Mouse (Mus musculus) MEL (cell line): ENCODE measurements around the gene Dnajc11. TPM values are rescaled to one million over a fixed set of nuclear protein-coding genes. Genes with fewer than 3 reads are reported as not detected.

Experiments used
- DNase-seq: peaks from one replicate; pipeline ENCODE4 v3.0.0; 2011; ENCODE audit warnings: low read depth, low spot score
- H3K27ac ChIP-seq: 2 replicates; pipeline ENCODE4 v1.5.1; 2012; ENCODE audit warnings: low read depth, mild to moderate bottlenecking, control low read depth, low read length, moderate library complexity; ENCODE audit not compliant: control insufficient read depth
- H3K27me3 ChIP-seq, 2 experiments: fragments of 150-350 bp in 1 of 2; sonication (generic) in 1 of 2; 2 replicates each; pipeline ENCODE4 v1.6.1; 2012; ENCODE audit warnings: low read length in 2 of 2, mild to moderate bottlenecking in 2 of 2, improper control_type of control experiment in 1 of 2, moderate library complexity in 1 of 2; ENCODE audit not compliant: insufficient read depth in 2 of 2, control insufficient read depth in 1 of 2
- H3K36me3 ChIP-seq, 2 experiments: 2 replicates each; pipeline ENCODE4 v1.6.1; 2012 to 2014; ENCODE audit warnings: low read length in 2 of 2, improper control_type of control experiment in 1 of 2, inconsistent platforms in 1 of 2, mild to moderate bottlenecking in 1 of 2; ENCODE audit not compliant: insufficient read depth in 2 of 2, control insufficient read depth in 1 of 2
- H3K4me1 ChIP-seq, 2 experiments: fragments of 150-350 bp in 1 of 2; sonication (generic) in 1 of 2; 2 replicates each; pipeline ENCODE4 v1.6.1; 2012; ENCODE audit warnings: low read length in 2 of 2, improper control_type of control experiment in 1 of 2, mild to moderate bottlenecking in 1 of 2; ENCODE audit not compliant: insufficient read depth in 2 of 2, control insufficient read depth in 1 of 2
- H3K4me3 ChIP-seq, 2 experiments: fragments of 150-350 bp in 1 of 2; sonication (generic) in 1 of 2; 2 replicates each; pipeline ENCODE4 v1.5.1; 2012; ENCODE audit warnings: low read depth in 2 of 2, low read length in 2 of 2, mild to moderate bottlenecking in 2 of 2, moderate library complexity in 2 of 2, control low read depth in 1 of 2, improper control_type of control experiment in 1 of 2; ENCODE audit not compliant: control insufficient read depth in 1 of 2, insufficient read depth in 1 of 2
- H3K79me2 ChIP-seq: 2 replicates; pipeline ENCODE4 v1.6.1; 2012; ENCODE audit warnings: mild to moderate bottlenecking, low read length, moderate library complexity; ENCODE audit not compliant: control insufficient read depth, poor library complexity, insufficient read depth
- H3K9ac ChIP-seq: 2 replicates; pipeline ENCODE4 v1.6.1; 2012; ENCODE audit warnings: low read depth, mild to moderate bottlenecking, control low read depth, low read length, moderate library complexity; ENCODE audit not compliant: control insufficient read depth, poor library complexity, severe bottlenecking
- H3K9me3 ChIP-seq: fragments of 150-350 bp; sonication (generic); replicated peaks from 2 replicates; pipeline ENCODE4 v1.6.1; 2012; ENCODE audit warnings: mild to moderate bottlenecking, low read length, improper control_type of control experiment, moderate library complexity; ENCODE audit not compliant: insufficient read depth
- BHLHE40 ChIP-seq: IDR thresholded peaks from 2 replicates; pipeline ENCODE4 v1.6.1; 2012; ENCODE audit warnings: low read depth, mild to moderate bottlenecking, inconsistent platforms, low read length, improper control_type of control experiment, borderline replicate concordance
- CHD2 ChIP-seq: IDR thresholded peaks from 2 replicates; pipeline ENCODE4 v1.6.1; 2011; ENCODE audit warnings: low read length, improper control_type of control experiment
- EP300 ChIP-seq, 2 experiments: IDR thresholded peaks; 2 replicates each; pipeline ENCODE4 v1.6.1; 2011; ENCODE audit warnings: improper control_type of control experiment in 2 of 2, low read length in 2 of 2, low read depth in 1 of 2, mild to moderate bottlenecking in 1 of 2
- ETS1 ChIP-seq: IDR thresholded peaks from 2 replicates; pipeline ENCODE4 v1.6.1; 2012; ENCODE audit warnings: low read depth, mild to moderate bottlenecking, inconsistent platforms, low read length, improper control_type of control experiment, moderate library complexity
- GATA1 ChIP-seq: IDR thresholded peaks from 2 replicates; pipeline ENCODE4 v1.6.1; 2011; ENCODE audit warnings: low read depth, low read length, improper control_type of control experiment
- JUND ChIP-seq: IDR thresholded peaks from 2 replicates; pipeline ENCODE4 v1.6.1; 2011; ENCODE audit warnings: low read depth, mild to moderate bottlenecking, improper control_type of control experiment, low read length
- KAT2A ChIP-seq: conservative IDR thresholded peaks from 2 replicates; pipeline ENCODE4 v1.6.1; 2012; ENCODE audit warnings: low read depth, low read length, improper control_type of control experiment, inconsistent platforms
- MAFK ChIP-seq: IDR thresholded peaks from 2 replicates; pipeline ENCODE4 v1.6.1; 2011; ENCODE audit warnings: low read depth, mild to moderate bottlenecking, low read length, improper control_type of control experiment, borderline replicate concordance
- MAX ChIP-seq: IDR thresholded peaks from 2 replicates; pipeline ENCODE4 v1.6.1; 2011; ENCODE audit warnings: low read length, improper control_type of control experiment
- MAZ ChIP-seq: IDR thresholded peaks from 2 replicates; pipeline ENCODE4 v1.6.1; 2012; ENCODE audit warnings: low read depth, mild to moderate bottlenecking, inconsistent platforms, low read length, improper control_type of control experiment
- MEF2A ChIP-seq: IDR thresholded peaks from 2 replicates; pipeline ENCODE4 v1.6.1; 2014; ENCODE audit warnings: low read depth, mild to moderate bottlenecking, inconsistent platforms, low read length, improper control_type of control experiment; ENCODE audit not compliant: poor library complexity, insufficient replicate concordance, severe bottlenecking; ENCODE audit errors: extremely low read depth
- MXI1 ChIP-seq: IDR thresholded peaks from 2 replicates; pipeline ENCODE4 v1.6.1; 2011; ENCODE audit warnings: mild to moderate bottlenecking, low read depth, low read length, improper control_type of control experiment
- MYB ChIP-seq: IDR thresholded peaks from 2 replicates; pipeline ENCODE4 v1.6.1; 2011; ENCODE audit warnings: mild to moderate bottlenecking, low read depth, low read length, improper control_type of control experiment
- MYC ChIP-seq: IDR thresholded peaks from 2 replicates; pipeline ENCODE4 v1.6.1; 2011; ENCODE audit warnings: low read depth, mild to moderate bottlenecking, low read length, improper control_type of control experiment, moderate library complexity
- POLR2A ChIP-seq, 2 experiments: IDR thresholded peaks; 2 replicates each; pipeline ENCODE4 v1.6.1; 2011 to 2012; ENCODE audit warnings: low read length in 2 of 2, mild to moderate bottlenecking in 2 of 2, control low read depth in 1 of 2, improper control_type of control experiment in 1 of 2, low read depth in 1 of 2, moderate library complexity in 1 of 2; ENCODE audit not compliant: control insufficient read depth in 1 of 2, insufficient read depth in 1 of 2, poor library complexity in 1 of 2
- POLR2AphosphoS2 ChIP-seq: IDR thresholded peaks from 2 replicates; pipeline ENCODE4 v1.6.1; 2011; ENCODE audit warnings: low read length, improper control_type of control experiment
- RCOR1 ChIP-seq: IDR thresholded peaks from 2 replicates; pipeline ENCODE4 v1.6.1; 2012; ENCODE audit warnings: low read depth, mild to moderate bottlenecking, inconsistent platforms, low read length, improper control_type of control experiment
- SIN3A ChIP-seq: IDR thresholded peaks from 2 replicates; pipeline ENCODE4 v1.6.1; 2012; ENCODE audit warnings: low read length, improper control_type of control experiment, inconsistent platforms
- SMC3 ChIP-seq: IDR thresholded peaks from 2 replicates; pipeline ENCODE4 v1.6.1; 2011; ENCODE audit warnings: low read depth, low read length, improper control_type of control experiment
- TAL1 ChIP-seq: IDR thresholded peaks from 2 replicates; pipeline ENCODE4 v1.6.1; 2012; ENCODE audit warnings: mild to moderate bottlenecking, inconsistent platforms, low read length, moderate library complexity, mixed read lengths
- TBP ChIP-seq: IDR thresholded peaks from 2 replicates; pipeline ENCODE4 v1.8.0; 2011; ENCODE audit warnings: low read depth, low read length, improper control_type of control experiment
- TCF12 ChIP-seq: IDR thresholded peaks from 2 replicates; pipeline ENCODE4 v1.6.1; 2014; ENCODE audit warnings: low read depth, mild to moderate bottlenecking, inconsistent platforms, low read length, improper control_type of control experiment, moderate library complexity
- USF1 ChIP-seq: IDR thresholded peaks from 2 replicates; pipeline ENCODE4 v1.6.1; 2014; ENCODE audit warnings: low read depth, mild to moderate bottlenecking, inconsistent platforms, low read length, improper control_type of control experiment, moderate library complexity
- ZC3H11A ChIP-seq: IDR thresholded peaks from 2 replicates; pipeline ENCODE4 v1.6.1; 2012; ENCODE audit warnings: low read depth, mild to moderate bottlenecking, inconsistent platforms, low read length, improper control_type of control experiment
- polyA plus RNA-seq, 2 experiments: library from polyadenylated mRNA; stranded (reverse) in 1 of 2; unstranded in 1 of 2; fragments of >175 nt in 1 of 2; fragments of >200 nt in 1 of 2; gene quantifications; 2 replicates each; pipeline versions ENCODE4 v1.2.1 to v1.2.4; 2012; ENCODE audit warnings: low replicate concordance in 2 of 2, low read depth in 1 of 2; ENCODE audit not compliant: insufficient read length in 2 of 2, insufficient read depth in 1 of 2, missing spikeins in 1 of 2
- total RNA-seq: library from RNA; depleted of rRNA; stranded (reverse); fragments of 300-350 nt; gene quantifications from 2 replicates; pipeline ENCODE4 v1.2.3, GENCODE M21; 2012

The Dnajc11 gene
- total and polyA plus RNA-seq, 3 experiments = 128 to 278 (median 157) TPM

GRCm38 (mm10) chr4:151960513-151960854 is 27.0 kb downstream of the Dnajc11 start (continued):
- peak; percentile 83 for TF ChIP-seq BHLHE40
- TF ChIP-seq TCF12 = peak; percentile 92

GRCm38 (mm10) chr4:151962817-151963216 is 29.3 kb downstream of the Dnajc11 start:
- no peaks in the 10 kb centered on the region for H3K27me3 ChIP-seq
- H3K4me3 ChIP-seq = no peak overlapping the region
- peak; percentile 99 for TF ChIP-seq BHLHE40
- peak; percentile 91 for TF ChIP-seq TCF12
- TF ChIP-seq MAX = peak; percentile 99
- TF ChIP-seq TBP = 0 out of 2 replicates have a peak, but pooled peaks have one; percentile 19
- peak; percentile 31; the same call in 1 of the 2 replicates for TF ChIP-seq CHD2
- 0 out of 4 replicates have a peak, but pooled peaks of 1 of the 2 experiments have one; percentile 44 for TF ChIP-seq POLR2A (IDR thresholded peaks at IDR 0.05; ENCODE audit: control insufficient read depth in 1 of 2, insufficient read depth in 1 of 2, low read depth in 1 of 2, low read length in 2 of 2, poor library complexity in 1 of 2)
- no peak for TF ChIP-seq ZC3H11A
- peak; percentile 33; the same call in 1 of the 2 replicates for TF ChIP-seq TAL1
- peak; percentile 96 for TF ChIP-seq ETS1
- TF ChIP-seq EP300 (IDR thresholded peaks at IDR 0.05; ENCODE audit: low read depth in 1 of 2, low read length in 2 of 2) = peak; percentile 85 to 97
- no peak for TF ChIP-seq JUND
- 0 out of 2 replicates have a peak, but pooled peaks have one; percentile 39 for TF ChIP-seq POLR2AphosphoS2
- 0 out of 2 replicates have a peak, but pooled peaks have one; percentile 21 for TF ChIP-seq KAT2A
- no peak for TF ChIP-seq MEF2A
- peak; percentile 99 for TF ChIP-seq MYC
- no peak for TF ChIP-seq SMC3
- peak; percentile 75 for TF ChIP-seq RCOR1
- peak; percentile 78 for TF ChIP-seq GATA1
- TF ChIP-seq MAFK = no peak
- TF ChIP-seq USF1 = peak; percentile 68
- peak; percentile 94 for TF ChIP-seq MXI1
- TF ChIP-seq MAZ = peak; percentile 80; the same call in 1 of the 2 replicates
- TF ChIP-seq SIN3A = peak; percentile 97
- TF ChIP-seq MYB = peak; percentile 71
- peaks cover 34 to 48% of the 10 kb centered on the region in 2 experiments for H3K4me1 ChIP-seq
- peak; percentile 88 for DNase-seq
- no peaks in the 10 kb centered on the region for H3K9me3 ChIP-seq
- peak overlapping the region; percentile 87 for H3K27ac ChIP-seq
- H3K79me2 ChIP-seq = peaks cover 4% of the 10 kb centered on the region
- peaks cover 20 to 51% of the 10 kb centered on the region in 2 experiments for H3K36me3 ChIP-seq
- peak overlapping the region; percentile 24; the same call in 1 of the 2 replicates for H3K9ac ChIP-seq
